Mouse (Mus musculus) urinary bladder, postnatal 36 days (tissue): ENCODE results near the gene 1700037C18Rik.

Experiments used
- DNase-seq, 2 experiments: peaks; one replicate each; pipeline ENCODE4 v3.0.0; 2022; ENCODE audit warnings: low spot score in 2 of 2, mixed read lengths in 1 of 2

The 1700037C18Rik gene

DNA sequence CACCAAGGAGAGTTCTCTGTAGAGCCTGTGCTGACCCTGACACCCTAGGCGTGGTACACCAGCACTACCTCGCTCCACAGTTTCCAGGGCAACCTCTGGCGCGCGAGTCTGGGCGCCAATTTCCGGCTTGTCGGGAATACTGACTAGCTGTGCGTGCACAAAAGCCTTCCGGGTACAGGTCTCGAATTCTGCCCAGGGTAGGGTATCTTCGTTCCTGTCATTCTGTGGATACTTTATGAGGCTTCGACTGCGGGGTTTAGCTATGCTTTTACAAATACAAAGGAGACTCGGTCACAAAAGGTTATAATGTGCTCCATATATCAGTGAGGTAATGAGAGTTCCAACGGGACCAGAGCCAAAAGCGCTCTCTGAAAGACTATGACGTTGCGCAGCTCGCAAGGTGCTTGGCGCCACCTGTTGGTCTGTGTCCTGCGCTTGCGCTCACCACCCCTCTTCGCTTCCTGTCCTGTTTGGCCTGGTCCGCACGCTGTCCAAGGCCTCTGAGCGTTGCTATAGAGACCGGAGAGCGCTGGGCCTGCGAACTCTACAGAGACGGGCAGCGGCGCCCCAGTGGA is at the start of gene 1700037C18Rik, which contains the start of gene Cluap1:
Gene 1700037C18Rik (minus strand): TSS at position 153 of the 575 bp plus-strand sequence.
Gene Cluap1 (plus strand): TSS at position 265 of the 575 bp plus-strand sequence.
- peak; percentile 89 to 92 for DNase-seq

- DNase-seq, result peak in 1 of 2 experiments; percentile 67
Observed at GRCm38 (mm10) chr16:3956369-3956768, 47.9 kb upstream of the 1700037C18Rik start.

- DNase-seq, result no peak
Observed at GRCm38 (mm10) chr16:3951141-3951540, 42.7 kb upstream of the 1700037C18Rik start.

- DNase-seq, result no peak
Observed at GRCm38 (mm10) chr16:3934701-3935100, 26.2 kb upstream of the 1700037C18Rik start.

GRCm38 (mm10) chr16:3934091-3934490 is 25.6 kb upstream of the 1700037C18Rik start:
- no peak for DNase-seq

DNA sequence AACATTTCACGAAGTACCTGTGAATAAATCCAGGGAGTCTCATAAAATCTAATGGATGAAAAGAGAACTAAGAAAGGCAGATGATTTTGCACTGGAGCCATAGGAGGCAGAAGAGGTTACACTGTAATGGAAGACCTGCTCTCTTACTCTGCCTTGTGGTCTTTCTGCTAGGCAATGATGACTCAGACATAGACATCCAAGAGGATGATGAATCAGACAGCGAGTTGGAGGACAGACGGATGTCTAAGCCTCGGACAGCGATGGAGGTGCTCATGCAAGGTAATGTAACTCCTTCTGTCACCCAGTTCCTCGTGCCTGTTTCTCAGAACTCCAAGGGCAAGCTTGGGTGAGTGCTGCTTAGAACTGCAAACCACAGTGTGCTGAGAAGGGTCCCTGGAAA is 25.0 kb upstream of the 1700037C18Rik start:
- DNase-seq, result no peak

DNA sequence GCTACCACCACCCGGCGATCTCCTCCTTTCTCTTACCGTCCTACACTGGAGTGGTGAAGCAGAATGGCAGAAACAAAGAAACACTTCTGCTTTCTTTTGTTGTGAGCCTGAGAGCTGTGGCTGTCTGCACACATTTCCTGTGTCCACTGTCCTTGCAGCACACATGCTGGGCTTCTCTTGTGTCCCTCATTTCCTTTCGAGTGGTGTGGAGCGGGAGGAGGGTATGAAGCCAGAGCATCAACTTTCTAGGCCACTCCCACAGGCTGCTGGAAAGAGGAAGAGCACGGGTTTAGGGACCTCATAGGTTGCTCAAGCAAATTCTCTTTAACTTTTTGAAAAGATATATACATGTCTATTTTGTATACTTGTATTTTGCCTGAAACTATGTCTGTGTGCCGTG is 20.7 kb upstream of the 1700037C18Rik start:
- no peak for DNase-seq

DNA sequence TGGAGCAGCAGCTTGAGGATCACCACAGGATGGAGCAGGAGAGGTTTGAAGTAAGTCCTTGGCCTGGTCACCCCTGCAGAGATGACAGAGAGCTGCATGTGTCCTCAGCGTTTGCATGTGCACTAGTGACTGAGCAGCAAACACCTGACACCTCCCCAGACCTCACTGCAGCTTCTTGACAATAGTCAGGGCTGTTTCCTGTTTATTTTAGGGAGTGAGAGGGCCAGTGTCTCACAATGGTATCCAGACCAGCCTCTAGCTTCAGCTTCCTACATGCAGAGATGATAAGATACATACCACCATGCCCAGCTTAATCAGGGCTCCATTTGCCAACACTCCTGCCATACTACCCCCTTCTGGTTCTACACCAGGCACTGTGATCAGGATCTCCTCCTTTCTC is 20.1 kb upstream of the 1700037C18Rik start:
- DNase-seq, result no peak

GRCm38 (mm10) chr16:3923966-3924365 is 15.5 kb upstream of the 1700037C18Rik start:
- DNase-seq, result no peak

GRCm38 (mm10) chr16:3923515-3923914 is 15.0 kb upstream of the 1700037C18Rik start:
- DNase-seq, result no peak

DNA sequence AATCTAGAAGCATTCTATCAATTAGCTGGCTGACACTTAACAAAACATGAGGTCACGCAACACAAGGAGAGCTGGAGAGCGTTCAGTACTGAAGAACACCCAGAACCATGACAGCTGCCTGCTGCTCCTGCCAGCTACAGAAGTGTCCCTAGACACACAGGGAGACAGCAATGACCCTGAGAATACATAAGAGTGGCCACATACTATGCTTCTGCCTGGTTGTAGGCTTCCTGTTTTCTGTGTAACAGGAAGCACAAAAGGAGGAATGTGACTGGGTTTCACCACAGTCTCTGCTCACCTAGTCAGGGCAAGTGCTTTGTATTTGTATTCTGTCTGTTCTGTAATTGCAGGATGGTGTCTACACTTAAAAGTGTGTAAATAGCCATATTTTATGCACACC is 12.3 kb upstream of the 1700037C18Rik start:
- DNase-seq, result no peak

DNA sequence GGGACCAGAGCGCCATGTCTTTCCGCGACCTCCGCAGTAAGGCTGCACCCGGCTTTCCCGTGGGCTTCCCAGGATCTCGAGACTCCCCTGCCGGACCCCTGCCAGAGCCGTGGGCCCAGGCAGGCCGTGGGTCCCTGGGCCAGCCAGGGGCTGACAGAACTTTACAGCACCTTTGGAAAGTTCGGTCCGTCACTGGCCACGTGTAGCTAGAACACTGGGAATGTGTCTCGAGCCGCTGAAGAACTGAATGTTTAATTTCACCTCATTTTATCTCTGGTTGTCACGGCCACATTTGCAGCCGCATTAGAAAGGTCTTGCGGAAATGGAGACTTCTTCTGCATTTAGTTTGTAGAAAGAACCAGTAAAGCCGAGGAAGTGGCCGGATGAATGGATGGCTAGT is 629 bp upstream of the 1700037C18Rik start:
- no peak for DNase-seq

GRCm38 (mm10) chr16:3907471-3907870 is 1.0 kb downstream of the 1700037C18Rik start:
- no peak for DNase-seq

DNA sequence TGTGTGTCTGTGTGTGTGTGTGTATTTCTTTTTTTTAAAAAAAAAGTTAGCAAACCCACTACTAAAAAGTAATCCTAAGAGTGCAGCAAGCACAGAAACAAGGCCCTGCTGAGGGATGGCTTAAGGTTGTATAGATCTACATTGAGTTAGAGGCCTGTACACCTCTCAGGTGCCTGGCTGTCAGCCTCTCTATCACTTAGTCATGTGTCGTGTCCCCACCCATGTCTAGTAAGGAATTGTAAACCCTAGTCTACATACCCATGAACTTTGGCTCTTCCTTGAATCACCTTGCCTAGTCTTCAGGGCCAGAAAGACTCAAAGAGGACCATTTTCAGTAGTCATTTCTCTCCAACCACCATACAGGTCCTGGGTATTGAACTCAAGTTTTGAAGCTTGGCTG is 11.9 kb downstream of the 1700037C18Rik start:
- DNase-seq, result no peak

- DNase-seq, result no peak
Observed at GRCm38 (mm10) chr16:3896046-3896445, 12.4 kb downstream of the 1700037C18Rik start.

GRCm38 (mm10) chr16:3895173-3895792 is 13.2 kb downstream of the 1700037C18Rik start:
- peak; percentile 14 to 52 for DNase-seq

- DNase-seq, result no peak
Observed at GRCm38 (mm10) chr16:3893739-3894138, 14.8 kb downstream of the 1700037C18Rik start.

DNA sequence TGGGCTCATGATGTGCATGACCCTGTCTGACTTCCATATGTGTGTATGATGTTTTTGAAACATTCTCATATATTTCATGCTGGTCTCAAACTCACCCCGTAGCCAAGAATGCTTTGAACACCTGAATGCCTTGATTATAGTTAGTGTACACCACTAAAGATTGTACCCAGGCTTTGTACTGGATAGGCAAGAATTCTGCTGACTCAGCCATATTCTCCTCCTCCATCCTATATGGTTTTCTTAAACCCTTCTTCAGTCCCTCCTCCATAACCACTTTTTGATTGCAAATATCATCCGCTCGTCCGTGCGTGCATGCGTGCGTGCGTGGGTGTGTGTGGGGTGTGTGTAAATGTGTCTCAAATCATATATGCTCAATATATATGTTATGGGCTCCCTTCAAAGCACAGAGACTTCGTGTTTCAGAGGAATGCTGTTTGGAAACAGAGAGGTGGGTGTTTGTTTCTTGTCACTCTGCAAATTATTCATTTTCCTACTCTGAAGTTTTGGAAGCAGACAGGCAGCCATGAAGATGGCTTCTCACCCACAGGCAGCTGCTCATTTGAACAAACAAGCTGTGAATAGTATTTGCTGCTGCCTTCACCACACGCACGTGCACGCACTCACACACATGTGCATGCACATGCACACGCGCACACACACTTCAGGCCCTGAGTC is 16.7 kb downstream of the 1700037C18Rik start:
- DNase-seq, result no peak

GRCm38 (mm10) chr16:3885065-3885670 is 23.3 kb downstream of the 1700037C18Rik start:
- DNase-seq, result no peak

GRCm38 (mm10) chr16:3884201-3885064 is 24.1 kb downstream of the 1700037C18Rik start, which contains the start of the genes Zfp597 and Gm20695:
Gene Zfp597, minus strand, starts transcription at chr16:3884561.
Gene Gm20695, plus strand, starts transcription at chr16:3884648.
- DNase-seq, result peak; percentile 91 to 94

- DNase-seq, result no peak
Observed at GRCm38 (mm10) chr16:3876346-3876745, 32.1 kb downstream of the 1700037C18Rik start.
